Mouse (Mus musculus) megakaryocyte, embryonic 14.5 days (primary cell): ENCODE results near the gene Olfr1261. TPM values are rescaled to one million over a fixed set of nuclear protein-coding genes. Genes with fewer than 3 reads are reported as not detected.

Experiments used
- H3K27me3 ChIP-seq: replicated peaks from 2 replicates; pipeline ENCODE3; 2012; ENCODE audit warnings: inconsistent platforms
- H3K36me3 ChIP-seq: replicated peaks from 2 replicates; pipeline ENCODE3; 2012; ENCODE audit warnings: low read length, inconsistent platforms, mixed read lengths
- H3K4me1 ChIP-seq: 2 replicates; pipeline ENCODE4 v1.6.1; 2012; ENCODE audit warnings: inconsistent platforms
- H3K4me3 ChIP-seq: replicated peaks from 2 replicates; pipeline ENCODE3; 2012; ENCODE audit warnings: moderate library complexity, mild to moderate bottlenecking, inconsistent platforms
- H3K9me3 ChIP-seq: 2 replicates; pipeline ENCODE4 v1.6.1; 2012; ENCODE audit warnings: inconsistent platforms
- FLI1 ChIP-seq: IDR thresholded peaks from 2 replicates; pipeline ENCODE4 v1.6.1; 2012; ENCODE audit warnings: low read length, inconsistent platforms, mixed read lengths
- GATA1 ChIP-seq: IDR thresholded peaks from 3 replicates; pipeline ENCODE4 v1.6.1; 2012; ENCODE audit warnings: mixed read lengths, low read length, inconsistent platforms, borderline replicate concordance
- polyA plus RNA-seq: library from polyadenylated mRNA; stranded (reverse); fragments of >175 nt; gene quantifications from 2 replicates; pipeline ENCODE4 v1.2.3, GENCODE M21; 2012; ENCODE audit warnings: low replicate concordance; ENCODE audit not compliant: insufficient read depth

The Olfr1261 gene
- 0.52 TPM in 1 of 2 replicates, not detected in the other for polyA plus RNA-seq

DNA sequence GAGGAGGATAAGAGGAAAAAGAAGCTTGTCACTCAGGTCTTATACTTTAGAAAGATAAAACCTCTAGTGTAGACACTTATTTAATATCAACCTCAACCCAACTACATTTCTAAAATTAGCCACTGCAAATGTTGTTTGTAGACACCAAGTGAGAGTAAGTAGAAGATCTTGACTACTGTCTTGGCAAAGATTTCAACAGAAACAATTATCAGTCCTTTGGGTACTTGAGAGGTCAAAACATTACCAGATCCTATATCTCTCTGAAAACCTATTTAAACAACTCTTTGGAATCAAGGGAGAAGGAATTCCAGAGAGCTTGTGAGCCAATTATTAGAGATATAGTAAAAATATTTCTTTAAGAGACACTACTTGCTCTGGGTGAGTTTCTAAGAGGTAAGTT, at the start of gene Olfr1261:
Gene Olfr1261 (plus strand): TSS at position 301 of the 400 bp plus-strand sequence.
- Histone ChIP-seq H3K4me3 (no peak within 1 kb of the TSS), H3K9me3 (no peaks in the 10 kb centered on the region), H3K27me3 (no peaks in the 10 kb centered on the region), H3K4me1 (no peaks in the 10 kb centered on the region), H3K36me3 (no peaks in the 10 kb centered on the region)
- TF ChIP-seq GATA1 (no peak), FLI1 (no peak)

DNA sequence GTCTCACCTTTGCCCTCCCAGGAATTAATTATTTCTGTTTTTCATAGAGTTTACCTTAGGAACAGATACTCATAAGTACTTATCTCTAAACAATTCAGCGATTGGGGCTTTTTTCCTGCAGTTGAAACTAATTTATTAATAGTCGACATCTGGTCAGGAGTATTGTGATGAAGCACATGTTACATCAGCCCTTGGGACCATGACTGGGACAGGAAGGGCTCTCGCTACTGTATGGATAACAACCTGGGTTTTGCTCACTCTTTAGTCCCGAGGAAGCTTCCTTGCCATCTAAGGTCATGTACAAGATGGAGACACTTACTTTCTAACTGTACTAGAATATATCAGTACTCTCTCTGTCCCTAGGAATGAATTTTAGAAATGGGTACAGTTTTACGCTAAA, 42.5 kb upstream of the Olfr1261 start, which contains the start of gene Olfr1259:
Gene Olfr1259 (minus strand): TSS at position 101 of the 400 bp plus-strand sequence.
- H3K9me3 ChIP-seq: no peaks in the 10 kb centered on the region
- no peak for TF ChIP-seq FLI1
- no peak for TF ChIP-seq GATA1
- no peaks in the 10 kb centered on the region for H3K4me1 ChIP-seq
- no peaks in the 10 kb centered on the region for H3K36me3 ChIP-seq
- H3K27me3 ChIP-seq: no peaks in the 10 kb centered on the region
- no peak within 1 kb of the TSS for H3K4me3 ChIP-seq

GRCm38 (mm10) chr2:89974184-89974583, 16.8 kb upstream of the Olfr1261 start, which contains the start of gene Olfr1260:
Gene Olfr1260, plus strand, starts transcription at chr2:89974340.
- no peak within 1 kb of the TSS for H3K4me3 ChIP-seq
- no peak for TF ChIP-seq GATA1
- TF ChIP-seq FLI1: no peak
- H3K4me1 ChIP-seq: no peaks in the 10 kb centered on the region
- no peaks in the 10 kb centered on the region for H3K36me3 ChIP-seq
- no peaks in the 10 kb centered on the region for H3K27me3 ChIP-seq
- H3K9me3 ChIP-seq: no peaks in the 10 kb centered on the region

GRCm38 (mm10) chr2:89977709-89978108, 13.3 kb upstream of the Olfr1261 start:
- H3K4me1 ChIP-seq: no peaks in the 10 kb centered on the region
- H3K9me3 ChIP-seq: no peaks in the 10 kb centered on the region
- H3K27me3 ChIP-seq: no peaks in the 10 kb centered on the region
- TF ChIP-seq FLI1: no peak
- H3K36me3 ChIP-seq: no peaks in the 10 kb centered on the region
- no peak overlapping the region for H3K4me3 ChIP-seq

DNA sequence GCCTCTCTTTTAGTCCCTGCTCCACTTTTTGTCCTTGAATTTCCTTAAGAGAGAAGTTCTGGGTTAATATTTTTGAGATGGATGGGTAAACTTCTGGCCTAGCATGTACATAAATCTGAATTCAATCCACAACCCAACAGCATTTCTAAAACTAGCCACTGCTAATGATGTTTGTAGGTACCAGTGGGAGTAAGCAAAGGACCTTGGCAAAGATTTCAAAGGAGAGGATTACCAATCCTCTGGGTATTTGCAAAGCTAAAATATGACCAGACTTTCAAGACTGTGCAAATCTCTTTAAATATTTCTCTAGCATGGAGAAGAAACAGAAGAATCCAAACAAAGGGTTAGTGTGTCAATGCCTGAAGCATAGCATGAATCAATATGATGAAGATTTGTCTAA, 8.8 kb downstream of the Olfr1261 start, which contains the start of gene Olfr1262:
Gene Olfr1262 (plus strand): TSS at position 301 of the 400 bp plus-strand sequence.
- no peaks in the 10 kb centered on the region for H3K27me3 ChIP-seq
- no peak for TF ChIP-seq GATA1
- no peak for TF ChIP-seq FLI1
- H3K36me3 ChIP-seq: no peaks in the 10 kb centered on the region
- H3K9me3 ChIP-seq: no peaks in the 10 kb centered on the region
- H3K4me1 ChIP-seq: no peaks in the 10 kb centered on the region
- H3K4me3 ChIP-seq: no peak within 1 kb of the TSS

GRCm38 (mm10) chr2:90011831-90012230, 20.8 kb downstream of the Olfr1261 start, which contains the start of gene Olfr1263:
Gene Olfr1263, plus strand, starts transcription at chr2:90012131.
- no peaks in the 10 kb centered on the region for H3K27me3 ChIP-seq
- no peaks in the 10 kb centered on the region for H3K4me1 ChIP-seq
- no peak within 1 kb of the TSS for H3K4me3 ChIP-seq
- H3K36me3 ChIP-seq: no peaks in the 10 kb centered on the region
- H3K9me3 ChIP-seq: no peaks in the 10 kb centered on the region
- no peak for TF ChIP-seq GATA1
- TF ChIP-seq FLI1: no peak

DNA sequence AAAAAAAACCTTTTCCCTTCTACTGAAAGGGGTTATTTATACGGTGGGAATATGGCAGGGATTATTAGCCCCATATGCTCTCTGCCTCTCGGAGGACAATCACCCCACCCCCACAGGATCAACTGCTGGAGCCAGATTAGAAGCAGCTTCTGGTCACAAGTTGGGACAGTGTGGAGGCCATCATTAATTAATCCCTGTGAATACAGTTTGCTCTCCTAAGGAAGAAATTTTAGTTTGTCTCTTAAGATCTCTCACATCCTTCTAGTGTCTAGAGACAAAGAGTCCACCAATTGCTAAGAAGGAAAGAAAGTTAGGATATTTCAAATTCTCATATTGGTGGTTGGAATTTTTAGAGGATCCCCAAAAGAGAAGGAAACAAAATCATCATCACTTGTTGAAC, 34.5 kb downstream of the Olfr1261 start, which contains the start of gene Olfr1264:
Gene Olfr1264 (minus strand): TSS at position 101 of the 400 bp plus-strand sequence.
- no peaks in the 10 kb centered on the region; the same call in 1 of the 2 replicates for H3K4me1 ChIP-seq
- 0 out of 2 replicates have a peak, but pooled peaks cover 3% of the 10 kb centered on the region for H3K9me3 ChIP-seq
- TF ChIP-seq FLI1: no peak
- TF ChIP-seq GATA1: no peak
- no peaks in the 10 kb centered on the region for H3K36me3 ChIP-seq
- no peaks in the 10 kb centered on the region for H3K27me3 ChIP-seq
- H3K4me3 ChIP-seq: no peak within 1 kb of the TSS

DNA sequence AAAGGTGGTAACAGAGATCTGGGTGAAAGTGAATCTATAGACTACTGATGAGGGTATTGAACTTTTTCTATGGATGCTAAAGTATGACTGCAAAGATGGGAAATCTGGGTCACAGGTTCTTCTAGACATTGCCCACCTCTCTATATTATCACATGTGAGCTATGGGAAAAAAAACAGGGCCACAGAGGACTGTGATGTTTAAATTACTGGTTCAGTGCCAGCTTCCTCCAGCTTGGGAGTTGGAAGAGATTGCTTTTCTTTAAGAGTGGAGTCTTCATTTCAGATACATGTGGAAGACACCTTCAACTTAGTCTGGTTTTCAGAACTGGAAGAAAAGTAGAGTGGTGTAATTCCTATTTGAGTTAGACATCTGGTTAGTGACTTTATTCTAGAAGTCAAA, 44.0 kb downstream of the Olfr1261 start, which contains the start of gene Olfr1265:
Gene Olfr1265 (plus strand): TSS at position 301 of the 400 bp plus-strand sequence.
- Histone ChIP-seq H3K27me3 (no peaks in the 10 kb centered on the region), H3K4me1 (no peaks in the 10 kb centered on the region), H3K4me3 (no peak within 1 kb of the TSS), H3K9me3 (0 out of 2 replicates have a peak, but pooled peaks cover 4% of the 10 kb centered on the region), H3K36me3 (no peaks in the 10 kb centered on the region)
- TF ChIP-seq GATA1: no peak
- TF ChIP-seq FLI1: no peak

Other genes with a start within 250 kb of the Olfr1261 start
- gene Olfr1253, start 234.1 kb upstream of the Olfr1261 start, polyA plus RNA-seq: not detected in 2 replicates
- not detected in 2 replicates for gene Olfr1254, start 197.6 kb upstream of the Olfr1261 start, polyA plus RNA-seq
- gene Olfr1255, start 179.2 kb upstream of the Olfr1261 start, polyA plus RNA-seq: not detected in 2 replicates
- not detected in 2 replicates for gene Olfr1256, start 149.7 kb upstream of the Olfr1261 start, polyA plus RNA-seq
- gene Olfr48, start 143.0 kb upstream of the Olfr1261 start, polyA plus RNA-seq: not detected in 2 replicates
- gene Olfr1257, start 112.8 kb upstream of the Olfr1261 start, polyA plus RNA-seq: not detected in 2 replicates
- gene Olfr1258, start 63.9 kb upstream of the Olfr1261 start, polyA plus RNA-seq: not detected in 2 replicates
- gene Olfr1259, start 42.6 kb upstream of the Olfr1261 start, polyA plus RNA-seq: not detected in 2 replicates
- not detected in 2 replicates for gene Olfr1260, start 16.9 kb upstream of the Olfr1261 start, polyA plus RNA-seq
- gene Olfr1262, start 8.9 kb downstream of the Olfr1261 start, polyA plus RNA-seq: not detected in 2 replicates
- gene Olfr1263, start 20.9 kb downstream of the Olfr1261 start, polyA plus RNA-seq: not detected in 2 replicates
- not detected in 2 replicates for gene Olfr1264, start 34.4 kb downstream of the Olfr1261 start, polyA plus RNA-seq
- not detected in 2 replicates for gene Olfr1265, start 44.1 kb downstream of the Olfr1261 start, polyA plus RNA-seq
- gene Olfr140, start 72.4 kb downstream of the Olfr1261 start, polyA plus RNA-seq: not detected in 2 replicates
- gene Olfr1269, start 130.2 kb downstream of the Olfr1261 start, polyA plus RNA-seq: not detected in 2 replicates
- not detected in 2 replicates for gene Olfr32, start 151.1 kb downstream of the Olfr1261 start, polyA plus RNA-seq
- not detected in 2 replicates for gene Olfr1270, start 161.9 kb downstream of the Olfr1261 start, polyA plus RNA-seq
- gene Olfr1506, start 233.3 kb downstream of the Olfr1261 start, polyA plus RNA-seq: not detected in 2 replicates